Mouse (Mus musculus): ENCODE measurements at regions not wholly inside any gene's neighbourhood (a gene's known extent, or its start where the extent isn't known, plus 50 kb on each side); places are given as distances from the start of the nearest gene placed in this dataset.

- ATAC-seq (ENCODE audit: low FRiP score, low read depth) (no peak), DNase-seq (ENCODE audit: low spot score) (no peak)
- 81% methylated on average over 13 of the region's 13 CpGs for WGBS
- Histone ChIP-seq H3K4me1 (ENCODE audit: control insufficient read depth, insufficient read depth, low read length) (no peaks in the 10 kb centered on the region), H3K9ac (ENCODE audit: low read depth, low read length, severe bottlenecking) (no peak overlapping the region), H3K27me3 (ENCODE audit: control insufficient read depth, insufficient read depth, low read length) (no peaks in the 10 kb centered on the region), H3K27ac (replicated peaks; ENCODE audit: low read depth, low read length) (no peak overlapping the region), H3K4me2 (replicated peaks; ENCODE audit: low read depth, low read length, severe bottlenecking) (no peak overlapping the region), H3K4me3 (replicated peaks; ENCODE audit: low read length) (no peak overlapping the region), H3K36me3 (ENCODE audit: control insufficient read depth, insufficient read depth, low read length) (no peaks in the 10 kb centered on the region), H3K9me3 (ENCODE audit: control insufficient read depth, low read length) (no peaks in the 10 kb centered on the region)
- TF ChIP-seq POLR2A (IDR thresholded peaks at IDR 0.05; ENCODE audit: borderline replicate concordance, extremely low read depth, insufficient read depth, insufficient read length): no peak
Measured at GRCm38 (mm10) chr3:39712795-39713709, 818.0 kb upstream of the Intu start.

- Histone ChIP-seq H3K27ac (replicated peaks; ENCODE audit: low read depth, low read length) (no peak overlapping the region), H3K36me3 (ENCODE audit: control insufficient read depth, insufficient read depth, low read length) (no peaks in the 10 kb centered on the region), H3K9me3 (ENCODE audit: control insufficient read depth, low read length) (no peaks in the 10 kb centered on the region), H3K9ac (ENCODE audit: low read depth, low read length, severe bottlenecking) (no peak overlapping the region), H3K4me1 (ENCODE audit: control insufficient read depth, insufficient read depth, low read length) (0 out of 2 replicates have a peak, but pooled peaks cover 6% of the 10 kb centered on the region), H3K4me3 (replicated peaks; ENCODE audit: low read length) (no peak overlapping the region), H3K4me2 (replicated peaks; ENCODE audit: low read depth, low read length, severe bottlenecking) (no peak overlapping the region), H3K27me3 (ENCODE audit: control insufficient read depth, insufficient read depth, low read length) (no peaks in the 10 kb centered on the region)
- ATAC-seq (ENCODE audit: low FRiP score, low read depth) (no peak), DNase-seq (ENCODE audit: low spot score) (no peak)
- 34% methylated on average over 5 of the region's 5 CpGs for WGBS
- no peak for TF ChIP-seq POLR2A (IDR thresholded peaks at IDR 0.05; ENCODE audit: borderline replicate concordance, extremely low read depth, insufficient read depth, insufficient read length)
Measured at GRCm38 (mm10) chr3:39714056-39714592, 817.0 kb upstream of the Intu start.

- 58% methylated on average over 11 of the region's 11 CpGs for WGBS
- no peak overlapping the region for H3K9ac ChIP-seq (ENCODE audit: low read depth, low read length, severe bottlenecking)
- TF ChIP-seq POLR2A (IDR thresholded peaks at IDR 0.05; ENCODE audit: borderline replicate concordance, extremely low read depth, insufficient read depth, insufficient read length): no peak
- no peak overlapping the region for H3K4me2 ChIP-seq (replicated peaks; ENCODE audit: low read depth, low read length, severe bottlenecking)
- H3K4me3 ChIP-seq (replicated peaks; ENCODE audit: low read length): no peak overlapping the region
- DNase-seq (ENCODE audit: low spot score) (peak; percentile 44), ATAC-seq (ENCODE audit: low FRiP score, low read depth) (0 out of 2 replicates have a peak, but pooled peaks have one; percentile 30)
- H3K4me1 ChIP-seq (ENCODE audit: control insufficient read depth, insufficient read depth, low read length): peaks cover 11% of the 10 kb centered on the region
- no peaks in the 10 kb centered on the region for H3K9me3 ChIP-seq (ENCODE audit: control insufficient read depth, low read length)
- H3K36me3 ChIP-seq (ENCODE audit: control insufficient read depth, insufficient read depth, low read length): no peaks in the 10 kb centered on the region
- peak overlapping the region; percentile 14; the same call in 1 of the 2 replicates for H3K27ac ChIP-seq (replicated peaks; ENCODE audit: low read depth, low read length)
- H3K27me3 ChIP-seq (ENCODE audit: control insufficient read depth, insufficient read depth, low read length): no peaks in the 10 kb centered on the region
Measured at GRCm38 (mm10) chr3:39718946-39719545, 812.0 kb upstream of the Intu start.

- no peak for TF ChIP-seq POLR2A (IDR thresholded peaks at IDR 0.05; ENCODE audit: borderline replicate concordance, extremely low read depth, insufficient read depth, insufficient read length)
- peak; percentile 68 for ATAC-seq (ENCODE audit: low FRiP score, low read depth)
- no peaks in the 10 kb centered on the region for H3K36me3 ChIP-seq (ENCODE audit: control insufficient read depth, insufficient read depth, low read length)
- no peak overlapping the region for H3K9ac ChIP-seq (ENCODE audit: low read depth, low read length, severe bottlenecking)
- H3K4me1 ChIP-seq (ENCODE audit: control insufficient read depth, insufficient read depth, low read length): peaks cover 9% of the 10 kb centered on the region; the same call in 1 of the 2 replicates
- 53% methylated on average over 3 of the region's 3 CpGs for WGBS
- no peaks in the 10 kb centered on the region for H3K9me3 ChIP-seq (ENCODE audit: control insufficient read depth, low read length)
- peak; percentile 64 for DNase-seq (ENCODE audit: low spot score)
- no peak overlapping the region for H3K4me2 ChIP-seq (replicated peaks; ENCODE audit: low read depth, low read length, severe bottlenecking)
- H3K27me3 ChIP-seq (ENCODE audit: control insufficient read depth, insufficient read depth, low read length): no peaks in the 10 kb centered on the region
- H3K27ac ChIP-seq (replicated peaks; ENCODE audit: low read depth, low read length): peak overlapping the region; percentile 33; the same call in 1 of the 2 replicates
- no peak overlapping the region for H3K4me3 ChIP-seq (replicated peaks; ENCODE audit: low read length)
Measured at GRCm38 (mm10) chr3:39725755-39726154, 805.3 kb upstream of the Intu start.

- no peak overlapping the region for H3K27ac ChIP-seq (replicated peaks; ENCODE audit: low read depth, low read length)
- no peak overlapping the region for H3K9ac ChIP-seq (ENCODE audit: low read depth, low read length, severe bottlenecking)
- no peaks in the 10 kb centered on the region for H3K4me1 ChIP-seq (ENCODE audit: control insufficient read depth, insufficient read depth, low read length)
- H3K27me3 ChIP-seq (ENCODE audit: control insufficient read depth, insufficient read depth, low read length): no peaks in the 10 kb centered on the region
- no peak overlapping the region for H3K4me3 ChIP-seq (replicated peaks; ENCODE audit: low read length)
- 48% methylated on average over 1 of the region's 1 CpGs for WGBS
- no peak overlapping the region for H3K4me2 ChIP-seq (replicated peaks; ENCODE audit: low read depth, low read length, severe bottlenecking)
- no peaks in the 10 kb centered on the region for H3K9me3 ChIP-seq (ENCODE audit: control insufficient read depth, low read length)
- DNase-seq (ENCODE audit: low spot score) (no peak), ATAC-seq (ENCODE audit: low FRiP score, low read depth) (no peak)
- TF ChIP-seq POLR2A (IDR thresholded peaks at IDR 0.05; ENCODE audit: borderline replicate concordance, extremely low read depth, insufficient read depth, insufficient read length): no peak
- H3K36me3 ChIP-seq (ENCODE audit: control insufficient read depth, insufficient read depth, low read length): no peaks in the 10 kb centered on the region
Measured at GRCm38 (mm10) chr3:39736639-39737038, 794.4 kb upstream of the Intu start.
